Mouse (Mus musculus): Measurements from ENCODE around the gene Acsl6.
"Not testable (repeated sequence)": the region's sequence is repeated elsewhere in the genome, so short reads cannot be mapped to it uniquely, and the experiment has no call there.

Gene Acsl6

GRCm38 (mm10) chr11:54396686-54397085 lies 93.1 kb downstream of the Acsl6 start:
- DNase-seq: no peak

- DNase-seq: no peak
Observed at GRCm38 (mm10) chr11:54398058-54398457, 94.5 kb downstream of the Acsl6 start.

GRCm38 (mm10) chr11:54400803-54401202 lies 97.2 kb downstream of the Acsl6 start:
- not testable (repeated sequence) for DNase-seq

GRCm38 (mm10) chr11:54404885-54405284 lies 101.3 kb downstream of the Acsl6 start:
- DNase-seq: no peak

GRCm38 (mm10) chr11:54406930-54407546 lies 103.4 kb downstream of the Acsl6 start:
- DNase-seq: no peak

- no peak for DNase-seq
Observed at GRCm38 (mm10) chr11:54410612-54411011, 107.0 kb downstream of the Acsl6 start.

GRCm38 (mm10) chr11:54413017-54413416 lies 109.4 kb downstream of the Acsl6 start:
- DNase-seq: peak; percentile 11
